Mouse (Mus musculus) central nervous system, embryonic 18 days (tissue): ENCODE results near the gene Rabgap1. TPM values are rescaled to one million over a fixed set of nuclear protein-coding genes. Genes with fewer than 3 reads are reported as not detected.

Source experiments
- polyA plus RNA-seq: library from polyadenylated mRNA; depleted of rRNA; stranded (reverse); fragments of >200 nt; gene quantifications from 2 replicates; pipeline ENCODE4 v1.2.3, GENCODE M21; 2012; rRNA removed

Gene Rabgap1
- 54.2 and 59.7 TPM in 2 replicates for polyA plus RNA-seq

GRCm38 (mm10) chr2:37442611-37443591 lies at the start of gene Rabgap1, which contains the start of the genes Zbtb26 and Zbtb6:
Rabgap1 (plus strand) TSS chr2:37443279.
Zbtb26 (minus strand) TSS chr2:37443135.
Zbtb6 (minus strand) TSS chr2:37443171.

GRCm38 (mm10) chr2:37422306-37423304 lies 20.5 kb upstream of the Rabgap1 start, which contains the start of gene Rc3h2:
Rc3h2 (minus strand) TSS chr2:37422903.

GRCm38 (mm10) chr2:37516030-37516710 lies 73.1 kb downstream of the Rabgap1 start, which contains the start of gene Gpr21:
Gpr21 (plus strand) TSS chr2:37516332.

Other genes starting within 250 kb of the Rabgap1 start
- gene Olfr366, start 231.7 kb upstream of the Rabgap1 start, polyA plus RNA-seq: not detected in 2 replicates
- gene Olfr368, start 116.8 kb upstream of the Rabgap1 start, polyA plus RNA-seq: not detected in 2 replicates
- 38.1 and 40.0 TPM in 2 replicates for gene Pdcl, start 83.9 kb upstream of the Rabgap1 start, polyA plus RNA-seq
- 28.4 and 30.0 TPM in 2 replicates for gene Rc3h2, start 20.4 kb upstream of the Rabgap1 start, polyA plus RNA-seq
- gene Zbtb26, start 144 bp upstream of the Rabgap1 start, polyA plus RNA-seq: 7.1 and 7.8 TPM in 2 replicates
- gene Zbtb6, start 108 bp upstream of the Rabgap1 start, polyA plus RNA-seq: 18.2 and 18.3 TPM in 2 replicates
- 9.4 and 10.3 TPM in 2 replicates for gene Gpr21, start 73.1 kb downstream of the Rabgap1 start, polyA plus RNA-seq